Mouse (Mus musculus): ENCODE results near the gene Rnd1. TPM values are rescaled to one million over a fixed set of nuclear protein-coding genes. Genes with fewer than 3 reads are reported as not detected.
A peak's percentile ranks its signal among the peaks of the same experiment; 100 is the strongest.

Rnd1 gene
- total RNA-seq (2015) (0.73 and 1.6 TPM in 2 replicates), total RNA-seq (2017) (2.9 and 4.3 TPM in 2 replicates)

DNA sequence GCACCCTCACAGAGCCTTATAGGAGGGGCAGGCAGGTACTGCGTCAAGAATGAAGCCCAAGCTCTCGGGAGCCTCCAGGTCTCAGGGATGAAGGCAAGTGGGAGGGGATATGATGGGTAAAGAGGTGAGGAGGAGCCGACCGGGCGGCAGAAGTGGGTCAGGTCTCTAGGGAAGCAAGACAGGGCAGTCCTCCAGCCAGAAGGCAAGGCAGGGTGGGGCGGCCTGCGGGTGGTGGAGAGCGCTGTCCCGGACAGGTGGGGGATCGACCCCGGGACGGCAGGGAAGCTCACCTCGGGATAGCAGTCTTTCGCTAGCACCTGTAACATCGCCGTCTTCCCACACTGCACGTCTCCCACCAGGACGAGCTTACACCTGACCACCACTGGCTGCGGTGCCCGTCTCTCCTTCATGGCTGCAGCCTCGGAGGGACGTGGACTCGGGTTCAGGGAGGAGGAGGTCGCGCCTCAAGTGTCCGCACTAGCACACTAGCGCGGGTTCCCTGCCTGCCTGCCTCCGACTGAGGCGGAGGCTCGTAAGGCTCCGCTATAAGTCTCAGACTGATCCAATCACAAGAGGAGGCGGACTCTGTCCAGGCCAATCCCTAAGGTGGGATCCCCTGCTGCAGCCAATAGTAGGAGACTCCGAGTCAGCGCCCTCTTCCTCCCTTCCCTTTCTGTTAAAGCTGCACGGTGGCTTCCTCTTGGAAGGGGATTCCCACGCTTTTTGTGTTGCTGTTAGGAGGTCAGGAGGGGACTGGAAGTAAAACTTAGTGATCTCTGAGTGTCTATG, at the start of gene Rnd1:
Gene Rnd1, minus strand, starts transcription at position 522 of the 789 bp plus-strand sequence.
- ATAC-seq (ENCODE audit: poor library complexity, severe bottlenecking): peak; percentile 97

DNA sequence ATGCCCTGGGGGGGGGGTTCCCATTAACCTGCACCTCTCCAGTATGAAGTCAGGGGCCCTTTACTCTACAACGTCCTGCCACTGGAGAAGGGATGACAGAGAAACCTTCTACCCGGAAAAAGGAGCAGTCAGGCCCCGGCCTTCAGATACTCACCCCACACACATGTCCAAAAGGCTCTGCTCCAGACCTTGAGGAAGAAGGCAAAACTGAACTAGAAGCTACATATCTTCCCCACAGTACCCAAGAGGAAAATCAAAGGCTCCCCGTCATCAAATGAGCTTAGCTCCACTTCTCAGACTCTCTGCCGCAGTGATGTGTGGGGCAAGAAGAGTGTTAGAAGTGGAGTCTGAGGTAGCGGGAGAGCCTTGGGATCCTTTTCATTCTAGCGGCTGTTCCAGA, 49.5 kb upstream of the Rnd1 start:
- ATAC-seq (ENCODE audit: poor library complexity, severe bottlenecking): no peak

DNA sequence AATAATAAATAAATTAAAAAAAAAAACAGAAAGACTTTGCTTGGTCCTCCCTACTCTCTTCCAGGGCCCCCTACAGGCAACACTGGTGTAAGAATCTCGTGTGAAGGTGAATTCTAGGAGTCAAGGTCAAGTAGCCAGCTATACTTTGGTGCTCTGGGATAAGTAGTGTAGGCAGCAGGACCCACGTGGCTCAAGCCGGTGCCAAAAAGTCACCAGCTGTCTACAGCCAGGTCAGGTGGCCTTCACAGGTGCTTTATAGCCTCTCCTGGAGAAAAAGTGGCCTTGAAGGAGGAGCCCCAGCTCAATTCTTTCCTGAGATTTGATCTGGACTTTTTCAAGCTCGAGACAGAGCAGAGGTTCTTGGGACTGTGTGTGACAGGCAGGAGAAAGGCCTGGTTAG, 48.8 kb upstream of the Rnd1 start:
- ATAC-seq (ENCODE audit: poor library complexity, severe bottlenecking): no peak

DNA sequence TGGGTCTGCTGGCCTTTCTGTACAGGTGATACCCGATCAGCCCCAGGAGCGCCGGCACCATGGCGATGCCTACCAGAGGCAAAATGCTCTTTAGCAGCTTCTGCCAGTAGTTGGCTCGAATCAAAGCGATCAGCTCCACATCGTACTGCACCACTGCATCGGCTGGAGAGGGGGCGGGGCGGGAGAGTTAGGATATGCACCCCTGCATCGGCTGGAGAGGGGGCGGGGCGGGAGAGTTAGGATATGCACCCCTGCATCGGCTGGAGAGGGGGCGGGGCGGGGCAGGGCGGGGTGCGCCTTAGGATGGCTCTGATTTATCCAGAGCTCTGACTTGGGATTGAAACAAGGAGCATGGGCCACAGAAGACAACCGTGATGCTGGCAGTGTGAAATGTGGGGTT, 47.2 kb upstream of the Rnd1 start:
- no peak for ATAC-seq (ENCODE audit: poor library complexity, severe bottlenecking)

DNA sequence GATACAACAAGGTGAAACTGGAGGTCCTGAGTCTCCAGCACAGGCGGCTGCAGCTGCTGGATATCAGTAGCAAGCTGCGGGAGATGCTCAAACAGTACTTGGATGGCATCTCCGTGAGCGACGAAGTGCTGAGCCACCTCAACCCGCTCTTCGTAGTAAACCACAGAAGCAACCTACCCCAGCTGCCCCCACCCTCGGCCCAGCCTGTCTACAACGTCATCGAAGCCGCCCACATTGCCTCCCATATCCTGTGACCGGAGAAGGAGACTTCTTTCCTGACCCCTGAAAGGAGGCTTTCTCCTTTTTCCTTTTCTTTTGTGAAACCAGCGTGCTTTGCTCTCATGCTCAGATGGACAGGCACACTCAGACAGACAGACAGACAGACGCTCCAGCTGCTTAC, 45.6 kb upstream of the Rnd1 start:
- ATAC-seq (ENCODE audit: poor library complexity, severe bottlenecking): peak; percentile 45; the same call in 1 of the 2 replicates

DNA sequence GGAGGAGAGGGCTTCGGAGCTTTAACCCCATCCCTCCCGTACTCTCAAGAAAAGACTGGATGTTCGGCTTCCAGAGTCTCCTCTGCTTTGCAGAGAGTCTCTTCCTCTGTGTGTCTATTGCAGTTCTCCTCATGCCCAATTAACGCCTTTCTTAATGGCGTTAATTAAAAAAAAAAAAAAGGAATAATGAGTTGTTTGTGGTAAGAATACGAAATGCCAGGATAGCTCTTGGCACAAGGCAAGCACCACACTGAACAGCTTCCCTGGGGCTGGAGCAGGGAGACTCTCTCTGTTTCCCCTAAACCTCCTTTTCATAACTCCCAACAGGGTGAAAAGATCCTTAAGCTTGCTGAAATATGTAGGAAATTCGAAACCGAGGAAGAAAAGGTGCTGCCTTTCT, 44.9 kb upstream of the Rnd1 start:
- ATAC-seq (ENCODE audit: poor library complexity, severe bottlenecking): no peak

DNA sequence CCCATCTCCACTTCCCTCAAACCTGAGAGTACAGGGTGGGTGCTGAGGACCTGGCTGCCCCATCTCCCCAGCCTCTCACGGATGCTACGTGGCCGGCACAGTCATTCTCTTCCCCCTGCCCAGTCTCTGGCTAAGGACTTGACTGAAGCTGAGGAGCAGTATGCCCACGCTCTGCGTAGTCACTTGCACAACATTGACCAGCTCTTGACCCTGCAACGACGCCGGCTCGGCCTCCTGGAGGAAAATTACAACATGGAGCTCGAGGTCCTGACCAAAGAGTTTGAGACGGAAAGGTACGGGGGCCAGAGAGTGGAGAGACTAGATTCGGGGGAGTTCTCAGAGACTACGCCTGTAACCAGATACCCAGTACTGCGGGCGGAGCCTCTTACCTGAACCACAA, 40.0 kb upstream of the Rnd1 start:
- ATAC-seq (ENCODE audit: poor library complexity, severe bottlenecking): no peak

DNA sequence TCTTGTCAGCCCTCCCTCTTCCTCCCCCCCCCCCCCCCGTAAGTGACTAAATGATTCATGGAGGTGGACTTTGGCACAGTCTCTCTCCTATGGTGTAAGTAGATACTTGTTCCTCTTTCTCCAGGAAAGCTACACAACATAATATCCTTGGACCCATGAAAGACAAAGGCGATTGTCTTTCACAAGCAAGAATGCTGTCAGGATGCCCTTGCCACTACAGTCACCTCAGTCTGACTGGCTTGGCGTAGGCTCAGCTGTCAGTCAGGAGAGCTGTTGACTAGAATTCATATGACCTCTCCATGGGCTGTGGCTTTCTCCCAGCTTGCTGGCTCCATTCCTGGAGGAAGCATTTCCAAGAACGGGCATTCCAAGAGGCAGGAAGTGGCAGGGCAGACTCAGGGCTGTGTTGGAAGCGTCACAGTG, 37.0 kb upstream of the Rnd1 start:
- ATAC-seq (ENCODE audit: poor library complexity, severe bottlenecking): no peak

DNA sequence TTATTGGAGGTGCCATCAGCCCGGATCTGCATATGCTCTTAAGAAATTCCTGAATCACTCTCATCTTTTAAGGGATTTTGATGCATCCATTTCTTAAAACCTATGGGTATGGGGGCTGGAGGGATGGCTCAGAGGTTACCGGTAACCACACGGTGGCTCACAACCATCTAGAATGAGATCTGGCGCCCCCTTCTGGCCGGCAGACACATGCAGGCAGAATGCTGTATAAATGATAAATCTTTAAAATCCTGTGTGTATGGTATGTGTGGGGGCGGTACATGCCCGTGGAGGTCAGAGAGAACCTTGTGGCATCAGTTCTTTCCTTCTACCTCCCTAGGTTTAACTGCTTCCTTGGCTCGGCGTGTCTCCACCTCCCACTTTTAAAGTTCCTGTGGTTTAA, 33.2 kb upstream of the Rnd1 start:
- peak; percentile 65 for ATAC-seq (ENCODE audit: poor library complexity, severe bottlenecking)

DNA sequence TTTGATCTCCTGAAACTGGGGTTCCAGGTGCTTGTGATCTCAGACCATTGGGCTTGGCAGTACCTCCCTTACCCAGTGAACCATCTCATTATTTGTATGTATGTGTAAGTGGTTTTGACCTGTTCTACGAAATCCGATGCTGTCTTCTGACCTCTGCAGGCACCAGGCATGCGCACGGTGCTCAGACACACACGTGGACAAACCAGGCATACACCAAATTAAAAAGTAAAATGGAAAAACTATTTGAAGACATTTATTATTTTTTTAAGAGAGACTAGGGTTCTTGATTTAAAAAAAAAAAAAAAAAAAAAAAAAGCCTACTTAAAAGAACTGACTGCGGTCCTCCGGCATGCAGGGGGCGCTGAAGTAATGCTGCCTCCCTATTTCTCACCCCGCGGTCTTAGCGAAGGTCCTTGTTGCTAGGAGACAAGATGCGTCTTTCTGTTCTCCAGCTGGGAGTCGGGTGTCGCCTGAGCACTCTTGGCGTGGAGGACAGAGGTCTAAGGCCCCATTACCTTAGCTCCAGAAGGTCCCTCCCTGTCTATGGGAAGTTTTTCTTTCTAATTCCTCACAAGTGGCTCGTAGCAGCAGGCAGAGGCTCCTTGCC, 30.6 kb upstream of the Rnd1 start, which contains the start of gene Ccdc65:
Gene Ccdc65, plus strand, starts transcription at position 442 of the 607 bp plus-strand sequence.
- peak; percentile 93 for ATAC-seq (ENCODE audit: poor library complexity, severe bottlenecking)

DNA sequence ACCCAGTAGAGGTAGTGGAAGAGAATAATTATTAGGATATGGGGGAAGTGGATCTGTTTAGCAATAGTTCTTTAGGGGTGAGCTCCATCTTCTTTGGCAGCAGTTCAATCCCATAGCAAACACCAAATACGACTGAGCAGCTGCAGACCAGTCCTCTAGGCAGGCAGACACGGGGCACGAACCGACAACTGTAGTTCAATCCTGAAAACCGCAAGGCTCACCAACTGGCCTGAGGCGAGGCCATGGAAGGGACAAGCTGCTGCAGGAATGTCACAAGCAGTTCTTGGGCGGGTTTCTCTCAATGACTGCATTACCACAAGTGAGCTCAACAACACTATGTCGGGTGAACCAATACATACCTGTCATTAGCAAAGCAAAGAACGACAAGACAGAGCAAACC, 27.1 kb upstream of the Rnd1 start:
- ATAC-seq (ENCODE audit: poor library complexity, severe bottlenecking): no peak

DNA sequence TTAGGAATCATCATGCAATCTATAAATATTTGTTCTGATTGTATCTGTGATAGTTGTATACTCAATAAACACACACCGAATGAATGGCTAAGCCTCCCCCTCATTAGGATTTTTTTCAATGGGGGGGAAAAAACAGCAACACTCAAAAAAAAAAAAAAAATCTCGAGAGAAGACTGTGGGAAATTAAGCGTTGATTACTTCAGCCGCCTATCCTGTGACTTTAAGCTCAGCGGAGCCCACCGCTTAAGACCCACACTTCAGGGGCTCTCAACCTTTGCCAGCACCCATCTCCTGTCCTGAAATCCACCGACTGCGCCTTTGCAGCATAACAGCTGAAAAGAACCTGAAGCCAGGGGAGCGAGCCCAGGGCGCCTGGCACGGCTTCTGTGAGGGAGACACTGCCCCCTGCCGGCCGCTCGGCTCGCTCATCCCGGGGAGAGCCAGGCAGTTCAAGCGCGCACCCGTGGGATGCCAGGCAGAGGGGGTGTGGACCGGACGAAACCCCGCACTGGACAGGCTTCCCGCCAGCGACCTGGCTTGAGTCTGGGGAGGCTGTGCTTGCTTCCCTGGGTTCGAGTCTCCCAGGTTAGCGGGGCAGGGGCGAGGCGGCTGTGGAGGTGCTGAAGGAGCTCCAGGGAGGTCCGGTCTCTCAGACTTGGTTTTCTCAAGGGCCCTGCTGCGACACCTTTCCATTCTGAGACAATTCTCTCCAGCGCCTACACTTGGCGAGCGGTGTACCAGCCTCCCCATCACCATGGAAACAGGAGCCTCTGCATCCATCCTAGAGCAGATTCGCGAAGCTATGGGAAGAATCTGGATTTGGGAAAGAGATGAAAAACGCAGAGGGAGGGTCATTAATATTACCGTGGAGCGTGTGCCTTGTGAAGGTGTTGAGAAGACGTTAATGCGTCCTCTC, 22.2 kb upstream of the Rnd1 start:
- ATAC-seq (ENCODE audit: poor library complexity, severe bottlenecking): peak; percentile 100

DNA sequence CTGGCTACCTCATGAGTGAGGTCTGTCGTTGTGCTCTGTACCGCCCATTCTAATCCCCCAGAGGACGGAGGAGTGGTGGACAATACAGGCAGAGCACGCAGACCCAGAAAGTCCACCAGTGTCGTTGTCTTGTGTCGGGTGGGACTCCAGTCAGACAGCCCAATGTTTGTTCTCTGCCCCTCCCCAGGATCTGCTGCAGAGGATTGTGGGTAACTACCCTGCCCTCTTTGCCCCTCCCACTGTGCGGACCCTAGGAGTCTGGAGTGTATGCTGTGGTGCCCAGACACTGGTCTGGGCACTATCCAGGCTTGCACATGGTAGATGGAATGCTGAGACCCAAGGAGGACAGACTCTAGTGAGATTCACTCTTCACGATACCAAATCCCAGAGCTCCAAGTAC, 19.0 kb upstream of the Rnd1 start:
- ATAC-seq (ENCODE audit: poor library complexity, severe bottlenecking): no peak

DNA sequence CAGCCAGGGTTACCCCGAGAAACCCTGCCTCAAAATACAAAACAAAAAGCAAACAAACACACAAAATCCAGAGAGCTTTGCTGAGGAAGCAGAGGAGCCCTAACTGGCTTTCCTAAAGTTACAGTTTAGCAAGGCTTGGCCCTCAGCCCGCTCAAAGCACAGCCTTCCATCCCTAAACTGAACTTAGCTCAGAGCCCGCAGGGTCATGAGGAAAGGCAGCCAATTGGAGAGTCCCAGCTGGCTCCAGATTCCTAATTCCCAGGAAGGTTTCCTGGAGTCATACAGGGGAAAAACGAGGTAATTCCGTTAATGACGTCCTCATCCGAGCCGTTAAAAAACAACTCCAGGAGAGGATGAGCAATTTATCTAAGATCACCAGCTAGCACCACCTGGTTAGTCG, 18.5 kb upstream of the Rnd1 start:
- no peak for ATAC-seq (ENCODE audit: poor library complexity, severe bottlenecking)

DNA sequence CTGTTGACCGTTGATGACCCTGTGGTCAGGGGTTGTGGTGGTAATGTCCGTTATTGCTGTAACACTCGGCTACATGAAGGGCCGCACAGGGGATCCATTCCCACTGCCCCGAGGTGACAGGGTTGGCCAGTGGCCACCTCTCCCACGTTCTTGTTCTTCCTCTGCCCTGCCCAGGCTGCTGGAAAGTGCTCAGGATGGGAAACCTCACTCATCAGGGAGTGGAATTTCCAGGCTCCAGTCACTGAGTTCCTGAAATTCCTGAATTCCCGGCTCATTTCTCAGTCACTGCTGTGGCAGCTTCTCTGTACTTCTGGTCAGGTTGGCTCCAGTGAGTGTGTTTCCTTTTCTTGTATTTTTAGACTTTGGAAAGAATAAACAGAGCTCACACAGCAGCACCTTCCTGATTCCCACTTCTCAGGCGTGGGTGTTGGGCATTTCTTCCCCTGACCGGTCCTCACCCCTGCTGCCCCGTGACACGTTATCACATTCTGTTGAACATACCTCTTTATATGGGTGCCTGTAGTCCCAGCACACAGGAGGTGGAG, 15.0 kb upstream of the Rnd1 start:
- peak; percentile 72 for ATAC-seq (ENCODE audit: poor library complexity, severe bottlenecking)

DNA sequence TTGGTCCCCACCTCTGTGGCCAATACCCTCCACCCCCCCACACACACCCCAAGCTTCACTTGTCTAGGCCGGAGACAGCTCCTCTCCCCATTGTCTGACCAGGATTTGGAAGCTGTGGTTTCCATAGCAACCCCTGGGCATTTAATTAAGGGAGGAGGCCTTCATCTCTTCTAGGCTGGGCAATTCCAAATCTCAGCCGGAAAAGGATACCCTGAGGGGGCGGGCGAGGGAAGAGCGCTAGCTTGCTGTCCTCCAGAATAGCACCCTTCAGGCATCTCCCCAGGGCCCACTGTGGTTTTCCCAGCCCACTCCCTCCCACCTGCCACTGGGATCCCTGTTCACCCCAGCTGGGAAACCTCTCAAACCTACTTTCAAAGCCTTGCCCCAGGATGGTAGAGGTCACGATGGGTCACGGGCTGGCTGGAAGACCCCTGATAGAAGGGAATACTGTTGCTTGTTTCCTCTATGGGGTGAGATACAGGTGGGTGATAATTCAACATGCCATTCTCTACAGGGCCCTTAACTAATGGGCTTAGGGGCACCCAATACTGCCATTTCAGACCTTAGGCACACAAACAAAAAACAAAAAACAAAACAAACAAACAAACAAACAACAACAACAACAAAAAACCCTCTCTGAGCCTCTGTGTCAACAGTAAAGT, 14.4 kb upstream of the Rnd1 start:
- no peak for ATAC-seq (ENCODE audit: poor library complexity, severe bottlenecking)

DNA sequence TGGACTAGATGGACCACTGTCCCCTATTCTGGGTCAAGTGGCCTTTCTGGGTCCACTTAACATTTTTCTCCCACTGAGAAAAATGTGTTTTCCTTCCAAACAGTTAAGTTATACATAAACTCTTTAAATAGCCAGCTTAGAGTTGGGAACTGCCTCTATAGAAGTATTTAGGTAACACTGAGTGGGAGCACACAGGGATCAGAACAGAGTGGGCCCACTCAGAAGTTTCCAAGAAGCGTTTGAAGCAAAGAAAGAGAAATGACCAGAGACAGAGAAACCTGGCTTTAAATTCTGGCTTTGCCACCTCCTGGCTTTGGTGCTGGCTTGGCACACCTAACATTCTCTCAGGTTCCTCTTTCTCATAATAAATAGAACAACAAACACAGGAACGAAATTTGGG, 12.4 kb upstream of the Rnd1 start:
- no peak for ATAC-seq (ENCODE audit: poor library complexity, severe bottlenecking)

DNA sequence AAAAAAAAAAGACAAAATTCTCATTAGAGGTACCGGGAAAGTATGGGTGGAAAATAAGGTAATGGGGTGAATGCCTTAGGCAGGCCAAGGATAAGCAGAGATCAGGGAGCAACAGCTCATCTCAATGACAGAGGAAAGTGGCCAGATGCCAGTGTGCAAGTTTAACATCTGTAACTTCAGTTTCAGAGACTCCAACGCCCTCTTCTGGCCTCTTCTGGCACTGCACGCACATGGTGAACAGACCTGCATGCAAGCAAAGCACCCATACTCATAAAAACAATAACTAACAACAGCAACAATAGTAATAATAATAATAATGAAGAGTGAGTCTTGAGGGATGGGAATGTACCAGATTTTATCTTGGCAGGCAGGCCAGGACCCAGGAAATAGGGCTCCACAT, 8.7 kb upstream of the Rnd1 start:
- no peak for ATAC-seq (ENCODE audit: poor library complexity, severe bottlenecking)

DNA sequence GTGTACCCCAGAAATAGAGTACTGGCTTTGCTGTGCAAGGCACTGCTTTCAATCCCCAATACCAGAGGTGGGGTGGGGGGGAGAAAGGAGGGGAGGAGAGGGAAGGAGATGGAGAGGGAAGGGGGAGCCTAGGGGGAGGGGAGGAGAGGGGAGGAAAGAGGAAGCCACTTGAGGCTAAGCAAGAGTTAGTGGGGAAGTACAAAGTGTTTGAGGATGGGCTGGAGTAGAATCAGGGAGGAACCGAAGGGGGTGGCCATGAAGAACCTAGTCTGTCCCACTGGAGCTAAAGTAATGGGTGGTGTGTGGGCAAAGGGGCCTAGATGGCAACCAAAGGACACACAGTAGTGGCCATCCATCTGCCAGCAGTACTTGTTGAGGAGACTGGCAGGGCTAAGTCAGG, 6.5 kb upstream of the Rnd1 start:
- peak; percentile 89 for ATAC-seq (ENCODE audit: poor library complexity, severe bottlenecking)

DNA sequence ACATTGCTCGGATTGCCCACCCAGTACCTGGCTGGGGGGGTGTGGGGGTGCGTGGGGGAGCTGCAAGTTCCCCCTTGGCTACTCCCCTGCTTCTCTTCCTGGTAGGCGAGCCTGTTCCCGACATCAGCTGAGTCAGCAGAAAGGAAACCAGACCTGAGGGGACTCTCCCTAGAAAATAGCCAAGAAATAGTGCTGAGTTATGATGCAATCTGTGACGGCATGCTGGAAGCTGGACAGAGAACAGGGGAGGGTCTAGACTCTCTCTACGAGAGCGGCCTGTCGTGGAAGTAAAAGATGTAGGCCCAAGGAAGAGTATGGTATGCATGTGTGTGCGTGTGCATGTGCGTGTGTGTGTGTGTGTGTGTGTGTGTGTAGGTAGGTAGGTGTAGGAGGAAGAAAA, 5.9 kb upstream of the Rnd1 start:
- peak; percentile 65 for ATAC-seq (ENCODE audit: poor library complexity, severe bottlenecking)

DNA sequence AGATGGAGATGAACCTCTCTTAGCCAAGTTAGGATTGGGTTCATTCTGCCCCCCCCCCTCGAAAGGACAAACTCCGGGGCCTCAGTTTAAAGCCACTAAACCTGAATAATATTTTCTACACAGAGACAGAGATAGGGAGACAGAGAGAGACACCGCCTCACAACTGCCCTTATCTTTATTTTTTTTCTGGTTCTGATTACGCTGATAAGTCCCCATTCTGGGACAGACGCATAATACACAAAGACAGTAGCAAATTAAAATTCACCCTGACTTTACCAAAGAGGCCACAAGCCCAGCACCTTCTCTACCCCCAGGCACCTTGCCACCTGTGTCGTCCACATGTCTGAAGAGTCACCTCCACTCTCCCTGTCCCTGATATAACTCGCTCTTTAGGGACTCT, 4.4 kb upstream of the Rnd1 start:
- no peak for ATAC-seq (ENCODE audit: poor library complexity, severe bottlenecking)
